Mouse (Mus musculus) hindbrain, embryonic 13.5 days (tissue): ENCODE data around the gene Hist1h2ae. TPM values are rescaled to one million over a fixed set of nuclear protein-coding genes. Genes with fewer than 3 reads are reported as not detected.
A peak's percentile ranks its signal among the peaks of the same experiment; 100 is the strongest.
"Not testable (repeated sequence)": the region's sequence is repeated elsewhere in the genome, so short reads cannot be mapped to it uniquely, and the experiment has no call there.

Experiments used
- ATAC-seq: fragments of 200-750 bp; cut with Nextera tagmentation; 2 replicates; pipeline ENCODE4 v1.8.0; 2017; ENCODE audit warnings: moderate TSS enrichment; ENCODE audit not compliant: low FRiP score
- H3K27ac ChIP-seq: fragments of 300-500 bp; sonication (generic); 2 replicates; pipeline ENCODE4 v1.5.1; 2015; ENCODE audit warnings: inconsistent platforms, mild to moderate bottlenecking, moderate library complexity
- H3K27me3 ChIP-seq: fragments of 300-500 bp; sonication (generic); 2 replicates; pipeline ENCODE4 v1.6.1; 2015; ENCODE audit warnings: mild to moderate bottlenecking, inconsistent platforms
- H3K36me3 ChIP-seq: fragments of 300-500 bp; sonication (generic); 2 replicates; pipeline ENCODE4 v1.6.1; 2015; ENCODE audit warnings: mild to moderate bottlenecking, inconsistent platforms
- H3K4me1 ChIP-seq: fragments of 300-500 bp; sonication (generic); replicated peaks from 2 replicates; pipeline ENCODE4 v1.6.1; 2015; ENCODE audit warnings: inconsistent platforms
- H3K4me2 ChIP-seq: fragments of 300-500 bp; sonication (generic); 2 replicates; pipeline ENCODE4 v1.6.1; 2015; ENCODE audit warnings: inconsistent platforms, mild to moderate bottlenecking, moderate library complexity
- H3K4me3 ChIP-seq: fragments of 300-500 bp; sonication (generic); 2 replicates; pipeline ENCODE4 v1.5.1; 2015; ENCODE audit warnings: mild to moderate bottlenecking, inconsistent platforms
- H3K9ac ChIP-seq: fragments of 300-500 bp; sonication (generic); 2 replicates; pipeline ENCODE4 v1.6.1; 2015; ENCODE audit warnings: mild to moderate bottlenecking, inconsistent platforms
- H3K9me3 ChIP-seq: fragments of 300-500 bp; sonication (generic); 2 replicates; pipeline ENCODE4 v1.6.1; 2016; ENCODE audit warnings: inconsistent platforms
- WGBS: fragments of 180-500 bp; shearing (Covaris S2); methylation state at CpG from one replicate; pipeline ENCODE4 v1.1.7; 2015; 5-methylcytosine and 5-hydroxymethylcytosine counted together
- polyA plus RNA-seq: library from polyadenylated mRNA; unstranded; fragments of >200 nt; fragmentation: Nextera tagmentation; extraction: Ambion mirVana; gene quantifications from 2 replicates; pipeline ENCODE4 v1.2.1, GENCODE M21; 2015

Gene Hist1h2ae
- polyA plus RNA-seq, 1 experiment from 2014 or later: 26.4 TPM

DNA sequence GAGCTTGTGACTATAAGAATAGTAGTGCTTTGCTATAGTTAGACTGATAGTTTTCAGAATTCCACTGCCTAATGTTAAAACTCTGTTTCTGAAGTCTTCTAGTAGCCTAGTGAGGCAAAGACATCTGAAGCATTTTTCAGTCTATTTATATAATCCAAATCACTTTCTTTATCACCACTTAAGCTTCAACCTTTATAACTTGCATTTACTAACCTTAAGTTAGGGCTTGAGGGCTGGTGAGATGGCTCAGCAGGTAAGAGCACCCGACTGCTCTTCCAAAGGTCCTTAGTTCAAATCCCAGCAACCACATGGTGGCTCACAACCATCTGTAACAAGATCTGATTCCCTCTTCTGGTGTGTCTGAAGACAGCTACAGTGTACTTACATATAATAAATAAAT is 31.2 kb downstream of the Hist1h2ae start:
- H3K27me3 ChIP-seq, H3K9me3 ChIP-seq, H3K9ac ChIP-seq, H3K27ac ChIP-seq, H3K36me3 ChIP-seq, H3K4me3 ChIP-seq, H3K4me2 ChIP-seq, ATAC-seq: not testable (repeated sequence)
- 64% methylated on average over 1 of the region's 1 CpGs for WGBS
- H3K4me1 ChIP-seq: peaks cover 20% of the 10 kb centered on the region

DNA sequence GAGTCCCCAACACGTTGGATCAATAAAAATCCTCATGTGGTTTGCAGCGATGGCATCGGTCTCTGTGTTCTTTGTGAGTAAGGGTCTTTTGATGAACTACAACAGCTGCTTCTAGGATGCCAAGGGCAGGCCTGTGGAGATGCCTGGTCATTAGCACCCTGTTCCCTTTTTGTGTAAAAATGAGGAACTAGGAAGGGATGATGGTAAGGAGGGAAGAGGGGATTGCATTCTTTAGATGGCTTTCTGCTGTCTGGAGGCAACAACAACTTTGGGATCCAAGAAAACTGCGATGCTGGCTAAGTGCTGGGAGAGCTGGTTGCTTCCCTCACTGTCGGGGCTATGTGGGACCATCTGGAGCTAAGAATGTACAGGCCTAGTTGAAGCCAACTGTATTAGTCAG is 32.8 kb downstream of the Hist1h2ae start:
- WGBS: 75% methylated on average over 5 of the region's 5 CpGs
- no peak overlapping the region for H3K4me2 ChIP-seq
- H3K4me1 ChIP-seq: peaks cover 31% of the 10 kb centered on the region
- H3K27me3 ChIP-seq: no peaks in the 10 kb centered on the region
- no peak overlapping the region for H3K9ac ChIP-seq
- no peaks in the 10 kb centered on the region for H3K9me3 ChIP-seq
- H3K36me3 ChIP-seq: no peaks in the 10 kb centered on the region
- ATAC-seq: no peak
- H3K4me3 ChIP-seq: no peak overlapping the region
- no peak overlapping the region for H3K27ac ChIP-seq

GRCm38 (mm10) chr13:23537006-23537710 is 33.9 kb downstream of the Hist1h2ae start:
- H3K27me3 ChIP-seq: no peaks in the 10 kb centered on the region
- peak overlapping the region; percentile 74 for H3K4me2 ChIP-seq
- H3K9ac ChIP-seq: no peak overlapping the region
- H3K4me1 ChIP-seq: peaks cover 36% of the 10 kb centered on the region
- H3K27ac ChIP-seq: no peak overlapping the region
- H3K9me3 ChIP-seq: no peaks in the 10 kb centered on the region
- ATAC-seq: no peak
- no peak overlapping the region for H3K4me3 ChIP-seq
- H3K36me3 ChIP-seq: no peaks in the 10 kb centered on the region
- WGBS: 87% methylated on average over 3 of the region's 3 CpGs

DNA sequence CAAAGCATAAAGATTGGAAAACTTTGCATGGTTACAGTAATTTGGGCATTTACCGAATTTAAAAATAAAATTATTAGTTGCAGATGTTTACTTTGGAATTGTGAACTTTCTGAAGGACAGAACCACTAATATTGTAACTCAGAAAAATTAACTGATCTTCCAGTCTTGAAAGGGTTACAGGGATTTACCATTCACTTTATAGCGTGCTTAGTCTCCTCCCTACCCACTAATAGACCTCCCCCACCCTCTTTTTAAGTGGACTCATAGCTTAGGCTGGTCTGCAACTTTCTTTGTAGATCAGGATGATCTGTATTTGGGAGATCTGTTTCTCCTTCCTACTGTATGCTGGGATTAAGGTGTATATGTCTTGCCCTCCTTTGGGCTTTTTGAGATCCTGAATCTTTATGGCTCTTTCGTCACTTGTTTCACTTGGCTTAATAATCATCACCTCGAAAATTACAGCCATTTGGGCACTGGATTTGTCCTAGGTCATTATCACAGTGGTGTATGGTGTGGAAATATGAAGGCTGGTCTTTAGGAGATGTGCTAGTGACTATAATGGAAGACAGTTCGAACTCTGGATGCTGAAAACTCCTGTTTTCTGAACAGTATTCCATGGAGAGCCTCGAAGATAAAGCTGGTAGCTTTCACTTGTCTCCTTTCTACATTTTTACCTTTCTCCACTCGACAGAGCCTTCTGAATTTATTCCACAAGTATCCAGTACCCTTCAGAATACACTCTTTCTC is 34.8 kb downstream of the Hist1h2ae start:
- peak overlapping the region; percentile 74 for H3K4me2 ChIP-seq
- H3K9me3 ChIP-seq: no peaks in the 10 kb centered on the region
- no peak overlapping the region for H3K27ac ChIP-seq
- H3K36me3 ChIP-seq: no peaks in the 10 kb centered on the region
- ATAC-seq: no peak
- H3K27me3 ChIP-seq: no peaks in the 10 kb centered on the region
- H3K4me3 ChIP-seq: peak overlapping the region; percentile 51
- H3K9ac ChIP-seq: peak overlapping the region; percentile 43; the same call in 1 of the 2 replicates
- peaks cover 39% of the 10 kb centered on the region for H3K4me1 ChIP-seq
- 23% methylated on average over 7 of the region's 7 CpGs for WGBS

DNA sequence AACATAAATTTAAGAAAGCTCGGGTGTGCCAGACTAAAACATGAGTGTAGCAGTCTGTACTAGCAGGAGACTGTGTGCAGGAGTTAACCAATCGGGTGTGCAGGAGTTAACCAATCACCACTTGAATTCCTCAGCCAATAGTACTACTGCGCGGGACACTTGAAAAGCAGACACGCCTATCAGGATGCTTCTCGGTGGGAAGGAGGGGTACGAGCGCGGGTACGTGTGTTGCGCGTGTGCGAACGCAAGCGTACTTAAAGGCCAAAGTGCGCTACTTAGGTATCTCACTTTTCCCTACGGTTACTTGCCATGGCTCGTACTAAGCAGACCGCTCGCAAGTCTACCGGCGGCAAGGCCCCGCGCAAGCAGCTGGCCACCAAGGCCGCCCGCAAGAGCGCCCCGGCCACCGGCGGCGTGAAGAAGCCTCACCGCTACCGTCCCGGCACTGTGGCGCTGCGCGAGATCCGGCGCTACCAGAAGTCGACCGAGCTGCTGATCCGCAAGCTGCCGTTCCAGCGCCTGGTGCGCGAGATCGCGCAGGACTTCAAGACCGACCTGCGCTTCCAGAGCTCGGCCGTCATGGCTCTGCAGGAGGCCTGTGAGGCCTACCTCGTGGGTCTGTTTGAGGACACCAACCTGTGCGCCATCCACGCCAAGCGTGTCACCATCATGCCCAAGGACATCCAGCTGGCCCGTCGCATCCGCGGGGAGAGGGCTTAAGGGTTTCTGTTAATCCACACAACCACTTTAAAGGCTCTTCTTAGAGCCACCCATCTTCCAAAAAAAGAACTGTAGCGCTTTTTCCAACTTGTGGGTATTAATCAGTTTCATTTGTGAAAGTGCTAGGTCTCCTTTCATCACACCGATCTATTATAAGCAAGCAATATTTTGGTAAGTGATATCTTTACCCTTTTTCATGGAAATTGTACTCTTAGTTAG is 35.6 kb downstream of the Hist1h2ae start, which contains the start of gene Hist1h3g:
Gene Hist1h3g, plus strand, starts transcription at position 286 of the 939 bp plus-strand sequence.
- not testable (repeated sequence) for H3K9me3 ChIP-seq, H3K36me3 ChIP-seq, H3K27me3 ChIP-seq
- peak within 1 kb of the TSS; percentile 69 for H3K27ac ChIP-seq
- peak; percentile 90 for ATAC-seq
- peak within 1 kb of the TSS; percentile 51 for H3K4me3 ChIP-seq
- WGBS: under 1% methylated on average over 54 of the region's 62 CpGs
- H3K4me1 ChIP-seq: peaks cover 39% of the 10 kb centered on the region
- peak within 1 kb of the TSS; percentile 64 for H3K9ac ChIP-seq
- H3K4me2 ChIP-seq: peak within 1 kb of the TSS; percentile 74

DNA sequence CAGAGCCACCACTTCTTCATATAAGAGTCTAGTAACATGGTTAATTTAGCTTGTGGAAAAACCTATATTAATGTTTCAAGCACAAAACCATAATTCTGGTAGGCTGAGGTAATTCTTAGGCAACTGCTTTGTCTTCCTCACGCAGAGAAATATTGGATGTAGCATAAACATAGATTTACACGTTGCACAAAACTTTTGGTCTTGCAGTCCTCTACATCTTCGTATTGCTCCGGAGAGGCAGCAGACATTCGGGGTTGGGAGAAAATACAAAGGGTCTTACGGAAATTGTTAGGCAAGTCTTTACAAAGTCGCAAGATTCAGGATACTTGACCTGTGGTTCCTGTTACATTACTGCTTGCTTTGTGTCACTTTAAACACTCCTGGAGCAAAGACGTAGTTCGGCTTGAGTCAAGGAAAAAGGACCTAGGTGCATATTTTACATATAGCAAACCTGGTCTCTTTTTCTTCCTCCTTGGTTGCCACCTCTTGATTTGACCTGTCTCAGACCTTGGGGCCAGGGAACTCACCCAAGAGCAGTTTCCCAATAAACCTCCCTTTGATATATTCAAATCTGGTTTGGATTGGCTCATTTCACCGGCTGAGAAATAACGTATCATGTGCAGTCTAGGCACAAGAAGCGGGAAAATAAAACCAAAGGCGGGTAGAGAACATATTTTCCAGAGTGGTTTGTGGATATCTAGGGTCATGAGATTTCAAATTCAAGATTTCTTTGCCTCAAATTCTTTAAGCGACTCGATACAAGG is 36.5 kb downstream of the Hist1h2ae start:
- WGBS: under 1% methylated on average over 15 of the region's 15 CpGs
- Histone ChIP-seq H3K9ac (peak overlapping the region; percentile 60), H3K4me1 (peaks cover 39% of the 10 kb centered on the region), H3K4me2 (peak overlapping the region; percentile 74), H3K36me3 (no peaks in the 10 kb centered on the region), H3K4me3 (peak overlapping the region; percentile 51), H3K27ac (peak overlapping the region; percentile 69), H3K9me3 (no peaks in the 10 kb centered on the region), H3K27me3 (no peaks in the 10 kb centered on the region)
- ATAC-seq: no peak

DNA sequence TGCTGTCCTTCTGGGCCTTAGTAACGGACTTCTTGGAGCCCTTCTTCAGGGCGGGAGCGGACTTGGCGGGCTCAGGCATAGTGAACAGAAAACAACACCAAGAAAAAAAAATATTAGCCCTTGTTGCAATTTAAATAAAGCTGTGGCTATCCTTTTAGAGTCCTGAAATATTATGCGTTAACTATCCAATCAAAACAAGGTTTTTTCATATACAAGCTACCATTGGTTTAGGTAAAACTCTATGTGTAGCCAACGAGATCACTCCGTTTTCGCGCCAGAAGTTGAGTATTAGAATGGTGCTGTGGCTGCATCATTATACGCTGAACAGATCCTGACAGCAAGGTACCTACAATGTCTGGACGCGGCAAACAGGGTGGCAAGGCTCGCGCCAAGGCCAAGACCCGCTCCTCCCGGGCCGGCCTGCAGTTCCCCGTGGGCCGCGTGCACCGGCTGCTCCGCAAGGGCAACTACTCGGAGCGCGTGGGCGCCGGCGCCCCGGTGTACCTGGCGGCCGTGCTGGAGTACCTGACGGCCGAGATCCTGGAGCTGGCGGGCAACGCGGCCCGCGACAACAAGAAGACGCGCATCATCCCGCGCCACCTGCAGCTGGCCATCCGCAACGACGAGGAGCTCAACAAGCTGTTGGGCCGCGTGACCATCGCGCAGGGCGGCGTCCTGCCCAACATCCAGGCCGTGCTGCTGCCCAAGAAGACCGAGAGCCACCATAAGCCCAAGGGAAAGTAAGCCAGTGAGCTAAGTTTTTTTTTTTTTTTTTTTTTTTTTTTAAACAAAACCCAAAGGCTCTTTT is 37.3 kb downstream of the Hist1h2ae start, which contains the start of gene Hist1h2af:
Gene Hist1h2af, plus strand, starts transcription at position 347 of the 808 bp plus-strand sequence.
- WGBS: under 1% methylated on average over 26 of the region's 53 CpGs
- Histone ChIP-seq H3K4me2 (peak within 1 kb of the TSS; percentile 74), H3K4me3 (peak within 1 kb of the TSS; percentile 51), H3K9ac (peak within 1 kb of the TSS; percentile 60), H3K27ac (peak within 1 kb of the TSS; percentile 96), H3K4me1 (peaks cover 44% of the 10 kb centered on the region)
- not testable (repeated sequence) for H3K27me3 ChIP-seq, H3K36me3 ChIP-seq, H3K9me3 ChIP-seq
- ATAC-seq: 0 out of 2 replicates have a peak, but pooled peaks have one; percentile 23

DNA sequence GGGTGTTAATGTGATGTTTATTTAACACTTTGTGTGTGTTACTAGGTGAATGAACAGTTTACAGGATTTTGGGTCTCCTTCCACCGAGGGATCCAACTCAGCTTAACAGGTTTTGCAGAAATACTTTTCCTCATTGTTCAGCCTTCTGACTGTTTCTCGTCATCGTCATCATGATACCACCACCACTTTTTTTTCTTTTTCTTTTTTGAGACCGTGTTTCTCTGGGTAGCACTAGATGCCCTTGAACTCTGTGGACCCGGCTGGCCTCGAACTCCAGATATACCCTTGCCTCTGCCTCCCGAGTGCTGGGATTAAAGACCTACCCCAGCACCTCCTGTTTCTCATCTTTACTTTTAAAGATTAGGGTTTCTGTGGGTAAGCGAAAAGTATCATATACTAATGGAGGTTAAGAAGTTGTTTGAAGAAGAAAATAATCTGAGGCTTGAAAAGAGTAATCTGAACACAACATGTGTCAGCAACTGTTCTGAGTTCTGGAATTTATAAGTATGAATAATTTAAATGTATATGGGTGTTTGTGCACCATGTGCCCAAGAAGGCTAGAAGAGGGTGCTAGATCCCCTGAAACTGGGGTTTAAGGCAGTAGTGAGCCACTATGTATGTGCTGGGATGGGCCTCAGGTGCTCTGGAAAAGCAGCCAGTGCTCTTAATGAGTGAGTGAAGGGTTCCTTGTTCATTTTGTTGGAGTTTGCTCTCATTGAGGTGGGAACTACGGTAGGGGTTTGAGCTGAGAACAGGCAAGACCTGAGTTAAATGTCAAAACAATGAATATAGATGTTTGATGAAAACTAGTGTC is 38.6 kb downstream of the Hist1h2ae start:
- Histone ChIP-seq H3K9me3 (no peaks in the 10 kb centered on the region), H3K4me3 (peak overlapping the region; percentile 51), H3K36me3 (no peaks in the 10 kb centered on the region), H3K4me2 (peak overlapping the region; percentile 74), H3K4me1 (peaks cover 49% of the 10 kb centered on the region), H3K9ac (peak overlapping the region; percentile 83), H3K27me3 (no peaks in the 10 kb centered on the region), H3K27ac (peak overlapping the region; percentile 96)
- WGBS: 28% methylated on average over 9 of the region's 9 CpGs
- ATAC-seq: no peak

- Histone ChIP-seq H3K27me3 (no peaks in the 10 kb centered on the region), H3K36me3 (no peaks in the 10 kb centered on the region), H3K4me1 (peaks cover 45% of the 10 kb centered on the region), H3K9me3 (no peaks in the 10 kb centered on the region), H3K27ac (peak within 1 kb of the TSS; percentile 96), H3K4me2 (peak within 1 kb of the TSS; percentile 74), H3K4me3 (peak within 1 kb of the TSS; percentile 51), H3K9ac (peak within 1 kb of the TSS; percentile 83)
- ATAC-seq: peak; percentile 86
- under 1% methylated on average over 59 of the region's 70 CpGs for WGBS
Observed at GRCm38 (mm10) chr13:23530901-23531875, 39.8 kb downstream of the Hist1h2ae start, which contains the start of gene Hist1h4h. Gene Hist1h4h (plus strand): TSS chr13:23531050.
